8 mouse cellular contexts compared by ENCODE assay signal in the genomic region with DNA sequence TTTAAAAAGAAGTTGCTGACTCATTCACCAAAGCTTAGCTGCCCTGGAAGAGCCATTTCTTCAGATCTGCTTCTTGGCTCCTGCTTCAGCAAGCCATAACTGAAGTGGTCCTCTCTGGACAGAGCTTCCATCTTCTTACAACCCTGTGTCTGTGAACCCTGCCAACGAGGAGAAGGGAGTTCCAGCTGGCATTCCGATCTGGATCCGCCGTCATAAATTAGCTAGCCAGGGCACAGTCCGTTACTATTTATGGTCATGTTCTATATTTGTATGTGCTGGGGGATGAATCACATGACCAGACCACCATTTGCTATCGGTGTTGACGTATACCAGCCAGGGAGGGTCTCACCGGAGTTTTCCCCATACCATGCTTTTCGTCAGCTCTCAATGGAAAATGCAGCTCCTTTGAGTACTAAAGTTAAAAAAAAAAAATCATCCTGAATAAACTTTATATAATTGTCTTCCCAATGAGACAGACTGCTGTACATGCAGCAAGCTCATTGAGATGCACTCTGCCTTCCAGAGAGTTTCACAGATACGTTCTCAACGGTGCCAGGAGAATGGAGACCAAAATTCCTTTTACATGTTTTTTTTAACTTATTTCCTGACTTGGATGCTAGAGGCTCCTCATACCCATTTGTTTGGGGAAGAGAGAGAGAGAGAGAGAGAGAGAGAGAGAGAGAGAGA.
A peak's percentile ranks its signal among the peaks of the same experiment; 100 is the strongest.
DNase-seq lines count a peak whose midpoint lies in the region; ATAC-seq and TF ChIP-seq lines count a peak whose summit lies in the region.

No protein-coding gene starts in this region.

- H3K79me2 ChIP-seq in heart, adult 2 months (replicated peaks; ENCODE audit: control insufficient read depth, insufficient read depth, low read length): no peaks in the 10 kb centered on the region; the same call in 1 of the 2 replicates

- H3K9ac ChIP-seq in heart, adult 2 months (ENCODE audit: low read depth, low read length): no peak overlapping the region
- no peak overlapping the region for H3K9ac ChIP-seq in midbrain, embryonic 14.5 days (replicated peaks; ENCODE audit: low read length)

- no peaks in the 10 kb centered on the region for H3K36me3 ChIP-seq in testis, adult 2 months (ENCODE audit: control insufficient read depth, insufficient read depth, low read length)
- H3K36me3 ChIP-seq in heart, adult 2 months (ENCODE audit: control insufficient read depth, insufficient read depth, low read length): no peaks in the 10 kb centered on the region; the same call in 1 of the 2 replicates
- H3K36me3 ChIP-seq in midbrain, embryonic 14.5 days (ENCODE audit: control insufficient read depth, insufficient read depth, low read length): no peaks in the 10 kb centered on the region

- TF ChIP-seq POLR2A in testis, adult 2 months (IDR thresholded peaks at IDR 0.05; ENCODE audit: control insufficient read depth, low read depth, low read length): no peak
- TF ChIP-seq POLR2A in heart, adult 2 months (IDR thresholded peaks at IDR 0.05; ENCODE audit: insufficient read depth, low read depth, low read length): peak; percentile 71

- WGBS in heart, adult 2 months: 18% methylated on average over 11 of the region's 11 CpGs
- 58% methylated on average over 11 of the region's 11 CpGs for WGBS in midbrain, embryonic 14.5 days

- H3K4me2 ChIP-seq in midbrain, embryonic 14.5 days (ENCODE audit: low read length): no peak overlapping the region

- DNase-seq in testis, postnatal 10 days (ENCODE audit: low spot score): no peak
- DNase-seq in cerebellum, postnatal 36 days: peak; percentile 68 to 84
- DNase-seq in heart, adult 2 months: peak; percentile 56 to 81
- peak; percentile 35 to 52 for DNase-seq in layer of hippocampus, adult 8-10 months (ENCODE audit: low spot score in 2 of 2)
- DNase-seq in midbrain, embryonic 14.5 days: peak; percentile 45

- intact Hi-C loops in heart, adult 2 months (cut with DNase I): loop anchor here (5.0 kb wide), 1 partner anchor 150 kb away; no protein-coding TSS in a partner anchor

- no peak for TF ChIP-seq CTCF in testis, adult 2 months (IDR thresholded peaks at IDR 0.05; ENCODE audit: control insufficient read depth, insufficient read depth, insufficient replicate concordance, low read depth, low read length)
- TF ChIP-seq CTCF in heart, adult 2 months (IDR thresholded peaks at IDR 0.05): no peak

- peak; percentile 92 for TF ChIP-seq EP300 in heart, adult 2 months (IDR thresholded peaks at IDR 0.05; ENCODE audit: insufficient read depth, low read depth, low read length)

- no peak for ATAC-seq in midbrain, embryonic 14.5 days (ENCODE audit: low FRiP score, low TSS enrichment)
- no peak for ATAC-seq in granulocyte monocyte progenitor cell, adult 5-6 weeks (replicated peaks; ENCODE audit: poor library complexity, severe bottlenecking)
- no peak for ATAC-seq in erythroblast, adult 5-6 weeks (replicated peaks; ENCODE audit: low FRiP score, poor library complexity, severe bottlenecking)

- H3K4me1 ChIP-seq in testis, adult 2 months (ENCODE audit: control insufficient read depth, insufficient read depth, low read length): no peaks in the 10 kb centered on the region
- peaks cover 8% of the 10 kb centered on the region for H3K4me1 ChIP-seq in heart, adult 2 months (ENCODE audit: control insufficient read depth, insufficient read depth, low read length)
- H3K4me1 ChIP-seq in midbrain, embryonic 14.5 days (ENCODE audit: control insufficient read depth, insufficient read depth, low read length): peaks cover 16% of the 10 kb centered on the region; the same call in 1 of the 2 replicates

- H3K9me3 ChIP-seq in midbrain, embryonic 14.5 days (ENCODE audit: control insufficient read depth, low read length): no peaks in the 10 kb centered on the region

- no peak overlapping the region for H3K4me3 ChIP-seq in testis, adult 2 months (ENCODE audit: control insufficient read depth, low read depth, low read length)
- H3K4me3 ChIP-seq in heart, adult 2 months: peak overlapping the region; percentile 27; the same call in 1 of the 2 replicates
- no peak overlapping the region for H3K4me3 ChIP-seq in midbrain, embryonic 14.5 days (replicated peaks; ENCODE audit: low read depth, low read length)

- no peaks in the 10 kb centered on the region for H3K27me3 ChIP-seq in testis, adult 2 months (ENCODE audit: control insufficient read depth, insufficient read depth, low read length)
- no peaks in the 10 kb centered on the region for H3K27me3 ChIP-seq in heart, adult 2 months (ENCODE audit: control insufficient read depth, insufficient read depth, low read length)
- H3K27me3 ChIP-seq in midbrain, embryonic 14.5 days (ENCODE audit: control insufficient read depth, insufficient read depth, low read length): no peaks in the 10 kb centered on the region

- H3K27ac ChIP-seq in testis, adult 2 months (ENCODE audit: control insufficient read depth, insufficient read depth, low read depth, low read length): 0 out of 2 replicates have a peak overlapping the region, but pooled peaks have one; percentile 8
- H3K27ac ChIP-seq in heart, adult 2 months: peak overlapping the region; percentile 84
- H3K27ac ChIP-seq in midbrain, embryonic 14.5 days (replicated peaks; ENCODE audit: low read depth, low read length): 0 out of 2 replicates have a peak overlapping the region, but pooled peaks have one; percentile 42

Comparison
In these comparisons a context has a peak if more than half of its experiments do, and no peak if none do; other contexts are left out.
1. H3K27ac ChIP-seq: peak in every context shown above with its lines; median percentile 84 in heart, adult 2 months; 42 in midbrain, embryonic 14.5 days; 8 in testis, adult 2 months.